In the genomic region with DNA sequence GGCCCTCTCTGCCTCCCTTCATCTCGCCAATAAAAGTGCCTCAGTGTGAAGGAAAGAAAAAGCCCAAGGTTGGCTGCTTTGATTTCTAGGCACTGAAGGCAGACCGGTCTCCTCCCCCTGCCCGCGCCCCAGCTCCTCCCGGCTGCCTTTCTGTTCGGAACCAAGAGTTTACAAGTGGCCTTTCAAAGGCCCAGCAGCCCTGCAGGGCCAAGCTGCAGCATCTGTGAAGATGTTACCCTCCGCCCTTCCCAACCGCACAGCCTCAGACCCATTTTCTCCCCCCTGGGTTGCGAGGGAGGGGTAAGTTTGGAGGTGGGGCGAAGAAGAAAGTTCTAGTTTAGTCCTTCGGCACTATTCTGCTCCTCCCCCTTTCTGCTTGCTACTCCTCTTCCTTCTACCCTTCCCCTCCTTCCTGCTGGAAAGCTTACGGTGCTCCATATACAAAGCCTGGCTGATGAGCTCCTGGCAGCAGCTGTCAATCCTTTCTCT, we compare ENCODE assay signal across 8 mouse cellular contexts.
DNase-seq lines count a peak whose midpoint lies in the region; ATAC-seq and TF ChIP-seq lines count a peak whose summit lies in the region.

No protein-coding gene starts in this region.

- no peaks in the 10 kb centered on the region for H3K36me3 ChIP-seq in heart, embryonic 15.5 days
- no peaks in the 10 kb centered on the region for H3K36me3 ChIP-seq in liver, postnatal 0 days (replicated peaks; ENCODE audit: insufficient read depth, low read length)
- no peaks in the 10 kb centered on the region for H3K36me3 ChIP-seq in splenic B cell, adult 2 months (ENCODE audit: control insufficient read depth, insufficient read depth, low read length, poor library complexity, severe bottlenecking)

- H3K4me3 ChIP-seq in left cerebral cortex, adult 2 months = peak overlapping the region; percentile 52
- H3K4me3 ChIP-seq in bone marrow, adult 2 months (replicated peaks; ENCODE audit: control insufficient read depth, low read depth, low read length) = peak overlapping the region; percentile 67
- H3K4me3 ChIP-seq in heart, embryonic 15.5 days = peak overlapping the region; percentile 62
- H3K4me3 ChIP-seq in liver, postnatal 0 days (ENCODE audit: low read depth, low read length) = peak overlapping the region; percentile 57

- peak overlapping the region; percentile 68 for H3K4me2 ChIP-seq in heart, embryonic 15.5 days
- peak overlapping the region; percentile 73 for H3K4me2 ChIP-seq in liver, postnatal 0 days (ENCODE audit: low read depth, low read length)

- H3K9me3 ChIP-seq in heart, embryonic 15.5 days (replicated peaks) = no peaks in the 10 kb centered on the region
- no peaks in the 10 kb centered on the region for H3K9me3 ChIP-seq in liver, postnatal 0 days (ENCODE audit: low read length)

- peaks cover 3% of the 10 kb centered on the region; the same call in 1 of the 2 replicates for H3K4me1 ChIP-seq in bone marrow, adult 2 months (ENCODE audit: control insufficient read depth, insufficient read depth, low read length)
- H3K4me1 ChIP-seq in heart, embryonic 15.5 days (replicated peaks) = peaks cover 32% of the 10 kb centered on the region
- peaks cover 22% of the 10 kb centered on the region for H3K4me1 ChIP-seq in liver, postnatal 0 days (ENCODE audit: insufficient read depth)

- TF ChIP-seq POLR2A in bone marrow, adult 2 months (IDR thresholded peaks at IDR 0.05; ENCODE audit: borderline replicate concordance, control insufficient read depth, low read depth, low read length) = no peak

- no peak for TF ChIP-seq EP300 in liver, postnatal 0 days (IDR thresholded peaks at IDR 0.05; ENCODE audit: low read depth)

- TF ChIP-seq CTCF in left cerebral cortex, adult 2 months (IDR thresholded peaks at IDR 0.05) = no peak
- no peak for TF ChIP-seq CTCF in bone marrow, adult 2 months (IDR thresholded peaks at IDR 0.05; ENCODE audit: control insufficient read depth, insufficient read depth, low read length)
- TF ChIP-seq CTCF in liver, postnatal 0 days (IDR thresholded peaks at IDR 0.05; ENCODE audit: low read depth) = no peak

- H3K27ac ChIP-seq in left cerebral cortex, adult 2 months = peak overlapping the region; percentile 93
- peak overlapping the region; percentile 54 for H3K27ac ChIP-seq in bone marrow, adult 2 months (ENCODE audit: control insufficient read depth, insufficient read depth, low read depth, low read length, poor library complexity)
- H3K27ac ChIP-seq in heart, embryonic 15.5 days = peak overlapping the region; percentile 100
- peak overlapping the region; percentile 99 for H3K27ac ChIP-seq in liver, postnatal 0 days (ENCODE audit: low read depth)

- H3K27me3 ChIP-seq in heart, embryonic 15.5 days = no peaks in the 10 kb centered on the region
- H3K27me3 ChIP-seq in liver, postnatal 0 days (ENCODE audit: insufficient read depth, low read length) = no peaks in the 10 kb centered on the region
- H3K27me3 ChIP-seq in splenic B cell, adult 2 months (ENCODE audit: control insufficient read depth, insufficient read depth, low read length, poor library complexity, severe bottlenecking) = no peaks in the 10 kb centered on the region

- WGBS in bone marrow, adult 2 months = 14% methylated on average over 12 of the region's 12 CpGs
- WGBS in heart, embryonic 15.5 days = 4% methylated on average over 12 of the region's 12 CpGs
- 7% methylated on average over 12 of the region's 12 CpGs for WGBS in liver, postnatal 0 days (ENCODE audit: insufficient replicate concordance)

- intact Hi-C loops in left cerebral cortex, adult 2 months (cut with DNase I) = loop anchor here (1.0 to 10.0 kb wide), 7 partner anchors 43 to 1545 kb away; partner anchors contain the start of genes Bcl6 and Gm37419

- DNase-seq in left cerebral cortex, adult 2 months (ENCODE audit: extremely low spot score in 1 of 2, low spot score in 2 of 2) = no peak
- no peak for DNase-seq in left cerebral cortex, adult 8-10 months (ENCODE audit: low spot score in 2 of 2)
- DNase-seq in liver, postnatal 0 days = no peak
- DNase-seq in splenic B cell, adult 2 months (ENCODE audit: low read depth, low spot score) = peak; percentile 15
- DNase-seq in cerebellum, adult 9-11 months = no peak
- DNase-seq in cerebellum, postnatal 10 days = no peak

- H3K9ac ChIP-seq in heart, embryonic 15.5 days = peak overlapping the region; percentile 51
- peak overlapping the region; percentile 64 for H3K9ac ChIP-seq in liver, postnatal 0 days (replicated peaks)

- ATAC-seq in heart, embryonic 15.5 days (replicated peaks; ENCODE audit: insufficient number of reproducible peaks, insufficient read depth, low FRiP score, low read depth) = peak; percentile 15
- ATAC-seq in liver, postnatal 0 days = no peak; the same call in 1 of the 2 replicates
